Mouse (Mus musculus) E14TG2a.4 (cell line): ENCODE results near the gene Alkbh6.
A peak's percentile ranks its signal among the peaks of the same experiment; 100 is the strongest.

Experiments
- H3K27me3 ChIP-seq: 2 replicates; pipeline ENCODE4 v1.6.1; 2014; ENCODE audit warnings: low read length, control low read depth; ENCODE audit not compliant: insufficient read depth
- H3K36me3 ChIP-seq: 2 replicates; pipeline ENCODE4 v1.6.1; 2014; ENCODE audit warnings: low read length, control low read depth; ENCODE audit not compliant: insufficient read depth
- H3K4me1 ChIP-seq: replicated peaks from 2 replicates; pipeline ENCODE4 v1.6.1; 2014; ENCODE audit warnings: low read depth, low read length, control low read depth
- H3K4me3 ChIP-seq: replicated peaks from 2 replicates; pipeline ENCODE4 v1.5.1; 2014; ENCODE audit warnings: mild to moderate bottlenecking, low read length
- H3K9me3 ChIP-seq: 2 replicates; pipeline ENCODE4 v1.6.1; 2014; ENCODE audit warnings: low read length, control low read depth
- CTCF ChIP-seq: conservative IDR thresholded peaks from 2 replicates; pipeline ENCODE4 v1.5.1; 2014; ENCODE audit warnings: low read length
- NANOG ChIP-seq: IDR thresholded peaks from 2 replicates; pipeline ENCODE4 v1.6.1; 2014; ENCODE audit warnings: borderline replicate concordance, low read length, mixed read lengths
- POU5F1 ChIP-seq: IDR thresholded peaks from 2 replicates; pipeline ENCODE4 v1.6.1; 2014; ENCODE audit warnings: low read length, borderline replicate concordance

Alkbh6 gene

DNA sequence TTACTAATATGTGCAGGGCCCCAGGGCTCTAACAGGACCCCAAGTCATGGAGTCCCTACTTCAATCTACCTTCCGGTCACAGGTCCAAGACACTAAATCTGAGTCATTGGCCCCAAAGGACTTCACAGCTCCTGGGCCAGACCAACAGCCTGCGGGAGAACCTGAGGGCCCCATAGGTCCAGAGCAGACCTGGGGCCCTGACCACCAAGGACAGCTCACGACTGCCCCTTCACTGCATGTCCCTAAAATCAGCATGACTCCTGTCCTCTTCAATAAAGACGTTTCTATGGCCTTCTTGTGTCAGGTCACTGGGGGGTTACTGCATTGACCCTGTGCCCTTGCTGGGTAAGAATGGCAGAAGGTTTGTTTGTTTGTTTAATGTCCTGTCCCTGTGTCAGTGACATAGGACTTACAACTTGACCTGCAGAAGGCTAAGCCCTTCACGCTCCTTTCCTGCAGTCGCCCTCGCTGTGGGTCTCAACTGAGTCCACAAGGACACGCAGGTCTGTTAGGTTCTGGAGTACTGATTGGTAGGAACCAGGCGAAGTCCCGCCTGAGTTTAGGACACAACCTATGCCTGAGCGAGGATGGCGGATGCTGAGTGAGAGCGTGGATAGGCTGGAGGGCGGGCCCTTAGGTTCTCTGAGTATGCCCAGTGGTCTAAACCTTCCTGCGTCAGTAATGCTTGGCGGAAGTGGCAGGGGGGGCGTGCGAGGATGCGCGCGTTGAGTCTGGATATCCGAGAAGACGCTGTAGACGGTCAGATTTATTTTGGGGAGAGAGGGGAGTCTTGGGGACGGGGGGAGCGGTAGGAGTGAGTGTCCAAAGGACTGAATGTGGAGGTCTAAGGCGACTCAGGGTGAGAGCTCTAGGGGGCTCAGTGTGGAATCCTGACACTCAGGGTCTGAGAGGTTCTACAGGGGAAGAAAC, at the start of gene Alkbh6:
Alkbh6 (plus strand) TSS at position 642 of the 930 bp plus-strand sequence.
- no peak for TF ChIP-seq NANOG
- no peak for TF ChIP-seq POU5F1
- no peak for TF ChIP-seq CTCF
- Histone ChIP-seq H3K4me3 (peak within 1 kb of the TSS; percentile 95), H3K4me1 (peaks cover 49% of the 10 kb centered on the region), H3K9me3 (no peaks in the 10 kb centered on the region), H3K27me3 (no peaks in the 10 kb centered on the region), H3K36me3 (peaks cover 47% of the 10 kb centered on the region)

DNA sequence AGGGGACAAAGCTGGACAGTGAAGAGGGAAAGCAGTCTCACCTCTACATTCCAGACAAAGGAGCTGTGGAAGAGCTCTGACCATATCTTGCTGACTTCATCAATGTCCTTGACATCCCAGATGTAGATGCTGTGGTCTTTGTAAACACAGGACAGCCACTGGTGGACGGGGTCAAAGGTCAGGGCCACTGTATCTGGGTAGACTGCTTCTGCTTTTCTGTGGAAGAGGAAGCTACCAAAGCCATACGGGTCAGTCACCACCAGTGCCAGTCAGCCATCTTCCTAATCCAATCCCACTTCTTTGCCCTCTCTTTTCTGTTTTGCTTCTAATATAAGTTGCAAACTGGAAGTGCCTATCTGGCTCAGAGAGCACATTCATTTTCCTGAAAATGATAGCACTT, 43.5 kb upstream of the Alkbh6 start:
- Histone ChIP-seq H3K36me3 (peaks cover 92% of the 10 kb centered on the region), H3K27me3 (no peaks in the 10 kb centered on the region), H3K4me1 (peaks cover 68% of the 10 kb centered on the region), H3K4me3 (peak overlapping the region; percentile 39; the same call in 1 of the 2 replicates), H3K9me3 (no peaks in the 10 kb centered on the region)
- TF ChIP-seq POU5F1 (no peak), NANOG (no peak), CTCF (no peak)

DNA sequence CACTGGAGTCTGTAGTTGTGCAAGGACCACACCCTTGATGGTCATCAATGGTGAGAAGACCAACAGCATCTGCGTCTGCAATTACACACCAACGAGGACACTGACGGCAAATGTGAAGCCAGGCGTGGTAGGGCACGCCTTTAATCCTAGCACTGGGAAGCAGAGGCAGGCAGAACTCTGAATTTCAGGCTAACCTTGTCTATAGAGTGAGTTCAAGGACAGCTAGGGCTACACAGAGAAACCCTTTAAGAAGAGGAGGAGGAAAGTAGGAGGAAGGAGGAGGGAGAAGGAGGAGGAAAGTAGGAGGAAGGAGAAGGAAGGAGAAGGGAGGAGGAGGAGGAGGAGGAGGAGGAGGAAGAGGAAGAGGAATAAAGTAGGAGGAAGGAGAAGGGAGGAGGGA, 43.0 kb upstream of the Alkbh6 start:
- TF ChIP-seq CTCF (no peak), POU5F1 (no peak), NANOG (no peak)
- Histone ChIP-seq H3K4me1 (peaks cover 67% of the 10 kb centered on the region), H3K36me3 (peaks cover 92% of the 10 kb centered on the region)

DNA sequence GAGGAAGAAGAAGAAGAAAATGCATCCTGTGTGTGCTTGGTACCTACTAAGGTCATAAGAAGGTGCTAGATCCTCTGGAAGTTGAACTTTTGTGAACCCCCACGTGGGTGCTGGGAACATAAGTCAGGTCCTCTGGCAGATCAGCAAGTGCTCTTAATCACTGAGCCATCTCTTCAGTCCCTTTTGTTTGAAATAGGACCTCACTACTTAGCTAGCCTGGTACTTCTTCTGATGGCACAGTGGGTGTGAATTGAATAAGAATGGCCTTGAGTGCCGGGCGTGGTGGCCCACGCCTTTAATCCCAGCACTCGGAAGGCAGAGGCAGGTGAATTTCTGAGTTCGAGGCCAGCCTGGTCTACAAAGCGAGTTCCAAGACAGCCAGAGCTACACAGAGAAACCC, 42.6 kb upstream of the Alkbh6 start:
- TF ChIP-seq POU5F1, result peak; percentile 91
- TF ChIP-seq NANOG, result peak; percentile 99
- no peak for TF ChIP-seq CTCF
- Histone ChIP-seq H3K4me3 (no peak overlapping the region), H3K27me3 (no peaks in the 10 kb centered on the region), H3K36me3 (peaks cover 92% of the 10 kb centered on the region), H3K9me3 (no peaks in the 10 kb centered on the region), H3K4me1 (peaks cover 69% of the 10 kb centered on the region)

More for the DNA sequence above, 43.0 kb upstream of the Alkbh6 start:
- Histone ChIP-seq H3K9me3 (no peaks in the 10 kb centered on the region), H3K27me3 (no peaks in the 10 kb centered on the region), H3K4me3 (peak overlapping the region; percentile 39; the same call in 1 of the 2 replicates)

DNA sequence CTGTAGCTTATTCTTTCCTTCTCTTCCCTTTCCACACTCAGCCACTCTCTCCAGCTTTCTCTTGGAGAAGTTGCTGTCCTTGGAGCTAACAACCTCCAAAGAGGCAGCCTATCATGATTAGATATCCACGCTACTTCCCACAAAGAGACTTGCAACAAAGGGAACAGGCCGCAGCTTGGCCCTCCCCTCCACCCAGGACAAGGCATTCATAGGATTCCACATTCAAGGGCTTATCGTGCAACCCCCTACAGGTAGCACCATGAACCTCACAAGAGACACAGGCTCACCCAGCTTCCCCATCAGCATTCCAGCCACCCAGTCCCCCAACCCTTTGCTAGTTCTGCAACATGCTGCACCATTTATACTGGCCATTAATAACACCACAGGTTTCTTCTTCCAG, 41.7 kb upstream of the Alkbh6 start:
- TF ChIP-seq NANOG, result no peak
- TF ChIP-seq CTCF, result 0 out of 2 replicates have a peak, but pooled peaks have one; percentile 5
- peak overlapping the region; percentile 35; the same call in 1 of the 2 replicates for H3K4me3 ChIP-seq
- peaks cover 63% of the 10 kb centered on the region for H3K4me1 ChIP-seq
- H3K27me3 ChIP-seq, result no peaks in the 10 kb centered on the region
- no peaks in the 10 kb centered on the region for H3K9me3 ChIP-seq
- H3K36me3 ChIP-seq, result peaks cover 92% of the 10 kb centered on the region

DNA sequence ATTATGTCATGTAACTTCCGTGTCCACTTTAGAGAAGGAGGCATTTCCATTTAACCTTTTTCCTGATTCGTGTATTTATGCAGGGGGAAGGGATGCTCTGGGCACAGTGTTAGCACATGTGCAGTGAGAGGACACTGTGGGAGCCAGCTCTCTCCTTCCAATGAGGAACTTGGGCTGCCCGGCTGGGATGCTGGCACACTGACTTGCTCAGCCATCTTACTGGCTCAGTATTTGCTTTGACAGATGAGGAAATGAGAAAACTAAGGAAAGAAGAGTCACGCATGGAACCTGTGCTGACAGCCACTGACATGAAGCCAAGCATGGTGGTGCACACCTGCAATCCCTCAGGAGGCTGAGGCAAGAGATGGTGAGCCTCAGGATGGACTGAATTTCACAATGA, 38.9 kb upstream of the Alkbh6 start:
- H3K36me3 ChIP-seq, result peaks cover 92% of the 10 kb centered on the region
- no peak overlapping the region for H3K4me3 ChIP-seq
- H3K9me3 ChIP-seq, result no peaks in the 10 kb centered on the region
- H3K4me1 ChIP-seq, result peaks cover 46% of the 10 kb centered on the region
- no peak for TF ChIP-seq POU5F1
- TF ChIP-seq NANOG, result no peak
- TF ChIP-seq CTCF, result no peak
- no peaks in the 10 kb centered on the region for H3K27me3 ChIP-seq

DNA sequence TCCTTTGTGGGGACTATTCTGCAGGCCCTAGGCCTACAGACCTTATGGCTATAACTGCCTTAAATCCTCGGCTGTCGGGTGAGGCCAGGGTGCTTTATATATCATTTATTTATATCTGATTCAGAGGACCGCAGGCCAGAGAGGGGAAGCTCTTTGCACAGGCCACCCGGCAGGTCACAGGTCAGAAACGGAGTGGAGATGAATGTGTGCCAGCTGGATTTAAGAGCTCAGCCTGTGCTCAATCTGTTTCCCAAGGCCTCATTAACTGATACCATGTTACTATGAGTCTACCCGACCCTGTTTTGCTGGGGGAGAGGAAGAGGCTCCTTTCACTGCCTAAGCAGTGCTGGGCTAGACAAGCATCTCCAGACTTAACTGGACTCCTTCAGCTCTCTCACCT, 34.1 kb upstream of the Alkbh6 start:
- H3K9me3 ChIP-seq, result no peaks in the 10 kb centered on the region
- H3K36me3 ChIP-seq, result peaks cover 87% of the 10 kb centered on the region
- TF ChIP-seq NANOG (no peak), POU5F1 (no peak), CTCF (no peak)
- H3K4me3 ChIP-seq, result no peak overlapping the region
- peaks cover 56% of the 10 kb centered on the region for H3K4me1 ChIP-seq
- H3K27me3 ChIP-seq, result no peaks in the 10 kb centered on the region

DNA sequence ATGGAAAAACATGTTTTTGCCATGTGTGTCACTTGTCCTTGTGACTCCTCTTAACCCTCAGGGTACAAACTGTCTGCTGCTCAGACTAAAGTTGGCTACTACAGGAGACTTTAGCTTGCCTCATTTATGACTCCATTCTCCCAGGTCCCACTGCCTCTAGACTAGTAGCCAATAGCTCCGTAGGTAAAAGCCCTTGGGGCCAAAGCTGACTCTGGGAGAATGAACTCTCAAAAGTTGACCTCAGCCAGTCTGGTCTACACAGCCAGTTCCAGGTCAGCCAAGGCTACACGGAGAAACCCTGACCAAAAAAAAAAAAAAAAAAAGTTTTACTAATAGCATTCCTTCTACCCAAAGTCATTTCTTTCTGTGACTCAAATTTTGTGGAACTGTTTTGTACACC, 29.6 kb upstream of the Alkbh6 start:
- TF ChIP-seq POU5F1, result no peak
- TF ChIP-seq NANOG, result no peak
- TF ChIP-seq CTCF, result no peak
- H3K4me1 ChIP-seq, result peaks cover 68% of the 10 kb centered on the region
- H3K36me3 ChIP-seq, result peaks cover 42% of the 10 kb centered on the region
- H3K9me3 ChIP-seq, result no peaks in the 10 kb centered on the region
- no peaks in the 10 kb centered on the region for H3K27me3 ChIP-seq
- H3K4me3 ChIP-seq, result peak overlapping the region; percentile 98

DNA sequence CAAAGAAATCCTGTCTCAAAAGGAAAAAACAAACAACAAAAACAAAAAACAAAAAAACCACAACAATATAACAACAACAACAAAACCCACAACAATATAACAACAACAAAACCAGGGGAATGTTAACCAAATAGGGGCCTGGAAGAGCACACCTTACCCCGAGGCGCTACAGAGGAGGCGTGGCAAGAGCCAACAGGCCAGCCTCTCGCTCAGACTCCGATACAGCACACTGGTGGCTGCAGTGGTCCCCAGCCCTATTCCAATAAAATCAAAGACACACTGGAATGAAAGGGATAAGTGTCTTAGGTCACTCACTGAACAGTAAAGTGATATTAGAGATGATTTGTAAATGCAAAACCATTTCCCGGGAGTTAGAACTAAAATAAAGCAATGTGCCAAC, 29.0 kb upstream of the Alkbh6 start:
- Histone ChIP-seq H3K27me3 (no peaks in the 10 kb centered on the region), H3K4me1 (peaks cover 68% of the 10 kb centered on the region), H3K36me3 (peaks cover 35% of the 10 kb centered on the region), H3K9me3 (no peaks in the 10 kb centered on the region), H3K4me3 (peak overlapping the region; percentile 98)
- TF ChIP-seq NANOG (no peak), POU5F1 (no peak), CTCF (no peak)
